ENCODE assay signal across 19 mouse cellular contexts in the genomic region with DNA sequence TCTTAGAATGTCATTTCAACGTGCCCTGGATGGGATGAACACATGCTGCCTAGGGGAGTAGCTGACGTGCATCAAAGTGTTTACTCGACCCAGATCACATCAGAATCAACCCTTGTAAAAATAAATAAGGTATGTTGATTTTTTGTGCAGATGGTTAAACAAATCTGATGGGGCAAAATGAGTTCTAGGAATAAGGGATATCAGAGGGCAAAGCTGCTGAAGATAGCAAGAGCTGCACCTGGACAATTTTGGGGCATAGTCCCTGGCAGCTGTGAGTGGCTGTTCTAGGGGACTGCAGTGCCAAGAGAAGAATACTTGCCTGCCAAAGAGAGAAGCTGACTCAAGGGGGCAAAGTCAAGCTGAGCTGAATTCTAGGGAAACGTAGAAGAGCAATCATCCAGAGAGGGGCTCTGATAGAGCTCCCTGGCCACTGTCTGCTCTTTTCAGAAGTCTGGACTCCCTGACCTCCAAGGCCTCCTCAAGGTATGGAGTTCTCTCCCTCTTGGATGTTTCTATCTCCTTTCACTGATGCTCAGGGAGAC. TPM values are rescaled to one million over a fixed set of nuclear protein-coding genes. Genes with fewer than 3 reads are reported as not detected.
"Had no signal": no experiment of that assay in that cellular context is flagged by ENCODE, and none has a peak within 500 bp of the region (broad histone marks: within the 10 kb centered on the region; RNA-seq: fewer than 3 reads in every experiment).

No protein-coding gene starts in this region.

- H3K27me3 ChIP-seq: hindbrain, embryonic 15.5 days; liver, embryonic 13.5 days; midbrain, embryonic 13.5 days; neural tube, embryonic 13.5 days had no signal

- H3K36me3 ChIP-seq: hindbrain, embryonic 15.5 days; liver, embryonic 13.5 days; midbrain, embryonic 13.5 days; neural tube, embryonic 13.5 days had no signal

- ATAC-seq: intestine, postnatal 0 days; lung, postnatal 0 days; midbrain, embryonic 13.5 days; midbrain, embryonic 16.5 days had no signal

- DNase-seq: layer of hippocampus, postnatal 36 days; liver, embryonic 13.5 days; lung, embryonic 14.5 days; retina, postnatal 1 day; right cerebral cortex, postnatal 25 days; thymus, adult 2 months; thymus, postnatal 14 days; thymus, postnatal 4 days had no signal

- H3K27ac ChIP-seq: hindbrain, embryonic 15.5 days; left cerebral cortex, adult 2 months; liver, embryonic 13.5 days; macrophage; midbrain, embryonic 13.5 days; neural tube, embryonic 13.5 days had no signal

- H3K4me3 ChIP-seq: hindbrain, embryonic 15.5 days; left cerebral cortex, adult 2 months; liver, embryonic 13.5 days; midbrain, embryonic 13.5 days; myocyte; neural tube, embryonic 13.5 days had no signal

- H3K4me1 ChIP-seq: hindbrain, embryonic 15.5 days; liver, embryonic 13.5 days; midbrain, embryonic 13.5 days; neural tube, embryonic 13.5 days had no signal

- H3K9ac ChIP-seq: hindbrain, embryonic 15.5 days; liver, embryonic 13.5 days; lung, embryonic 14.5 days; midbrain, embryonic 13.5 days; neural tube, embryonic 13.5 days had no signal

- H3K4me2 ChIP-seq: hindbrain, embryonic 15.5 days; liver, embryonic 13.5 days; lung, embryonic 14.5 days; midbrain, embryonic 13.5 days; neural tube, embryonic 13.5 days had no signal

- H3K9me3 ChIP-seq: hindbrain, embryonic 15.5 days; liver, embryonic 13.5 days; midbrain, embryonic 13.5 days; neural tube, embryonic 13.5 days had no signal

RNA-seq across cellular contexts. Expression of a gene that starts 46.6 kb away (rescaled TPM):
- total RNA-seq: megakaryocyte, adult 5-6 weeks; monocyte, adult 5-6 weeks had no signal
- polyA plus RNA-seq: macrophage, myocyte had no signal
